Mouse (Mus musculus): ENCODE results near the gene Ece1. TPM values are rescaled to one million over a fixed set of nuclear protein-coding genes. Genes with fewer than 3 reads are reported as not detected.

Ece1 gene
- polyA plus RNA-seq, 1 experiment from 2014 or later: 74.6 TPM

DNA sequence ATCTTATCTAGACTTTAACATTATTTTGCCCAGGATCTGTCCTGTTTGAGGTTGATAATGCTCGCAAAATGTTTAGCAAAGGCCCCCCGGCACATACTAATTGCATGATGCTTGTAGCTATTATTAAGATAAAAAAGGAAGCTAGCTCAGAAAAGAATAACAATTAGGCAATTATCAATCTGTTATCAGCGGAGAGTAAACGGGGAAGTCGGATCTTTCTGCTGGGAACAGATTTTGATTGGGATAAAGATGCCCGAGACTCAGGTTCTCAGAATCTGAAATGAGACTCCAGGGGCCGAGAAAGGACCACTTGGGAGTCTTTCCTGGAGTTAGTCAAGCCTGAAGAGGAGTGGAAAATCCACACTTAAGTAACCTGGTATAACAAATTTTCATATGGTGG is 129.2 kb downstream of the Ece1 start:
- H3K27me3 ChIP-seq: peaks cover 7% of the 10 kb centered on the region
- H3K4me3 ChIP-seq (replicated peaks): no peak overlapping the region
- ATAC-seq (ENCODE audit: insufficient number of reproducible peaks, low FRiP score, low TSS enrichment, low read depth): no peak
- H3K9ac ChIP-seq: no peak overlapping the region
- H3K36me3 ChIP-seq: peaks cover 3% of the 10 kb centered on the region
- H3K4me2 ChIP-seq (replicated peaks): no peak overlapping the region
- no peak overlapping the region for H3K27ac ChIP-seq (replicated peaks)
- H3K4me1 ChIP-seq: peaks cover 28% of the 10 kb centered on the region
- H3K9me3 ChIP-seq (replicated peaks): 0 out of 2 replicates have a peak, but pooled peaks cover 4% of the 10 kb centered on the region
- 68% methylated on average over 7 of the region's 7 CpGs for WGBS

- WGBS: 2% methylated on average over 39 of the region's 39 CpGs
- peak; percentile 52 for ATAC-seq (ENCODE audit: insufficient number of reproducible peaks, low FRiP score, low TSS enrichment, low read depth)
- Histone ChIP-seq H3K9me3 (replicated peaks) (0 out of 2 replicates have a peak, but pooled peaks cover 4% of the 10 kb centered on the region), H3K4me3 (replicated peaks) (peak within 1 kb of the TSS; percentile 92), H3K27me3 (peaks cover 7% of the 10 kb centered on the region), H3K36me3 (peaks cover 14% of the 10 kb centered on the region), H3K4me2 (replicated peaks) (peak within 1 kb of the TSS; percentile 74), H3K27ac (replicated peaks) (peak within 1 kb of the TSS; percentile 95), H3K4me1 (peaks cover 34% of the 10 kb centered on the region), H3K9ac (peak within 1 kb of the TSS; percentile 96)
Observed at GRCm38 (mm10) chr4:137992890-137993289, 130.9 kb downstream of the Ece1 start, which contains the start of gene Eif4g3. Gene Eif4g3, plus strand, starts transcription at chr4:137993022.

DNA sequence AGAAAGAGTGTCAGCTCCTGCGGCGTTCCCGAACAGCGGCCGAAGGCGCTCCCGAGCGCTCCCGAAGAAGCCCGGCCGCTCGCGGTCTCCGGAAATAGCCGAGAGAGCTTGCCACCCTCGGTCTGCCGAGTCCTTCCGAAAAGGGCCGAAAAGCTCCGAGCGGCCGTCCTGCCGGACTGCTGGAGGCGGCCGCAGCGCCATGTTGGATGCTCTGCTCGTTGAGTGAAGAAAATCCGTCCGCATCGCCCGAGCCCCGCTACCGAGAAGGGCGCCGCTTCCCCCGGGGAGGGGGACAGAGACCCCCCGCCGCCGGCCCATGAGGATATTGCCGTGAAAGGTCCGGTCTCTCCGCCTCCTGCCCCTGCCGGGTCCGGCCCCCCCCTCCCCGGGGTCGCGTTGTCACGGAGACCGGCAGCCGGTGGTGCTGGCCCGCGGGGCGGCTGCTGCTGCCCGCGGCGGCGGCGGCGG is 131.3 kb downstream of the Ece1 start:
- Histone ChIP-seq H3K4me3 (replicated peaks) (peak overlapping the region; percentile 92), H3K27ac (replicated peaks) (peak overlapping the region; percentile 95), H3K4me1 (peaks cover 34% of the 10 kb centered on the region), H3K36me3 (peaks cover 18% of the 10 kb centered on the region), H3K4me2 (replicated peaks) (peak overlapping the region; percentile 74), H3K9ac (peak overlapping the region; percentile 96), H3K9me3 (replicated peaks) (0 out of 2 replicates have a peak, but pooled peaks cover 4% of the 10 kb centered on the region), H3K27me3 (peaks cover 7% of the 10 kb centered on the region)
- under 1% methylated on average over 44 of the region's 59 CpGs for WGBS
- ATAC-seq (ENCODE audit: insufficient number of reproducible peaks, low FRiP score, low TSS enrichment, low read depth): peak; percentile 94

GRCm38 (mm10) chr4:137993821-137994561 is 132.0 kb downstream of the Ece1 start:
- Histone ChIP-seq H3K4me1 (peaks cover 34% of the 10 kb centered on the region), H3K9me3 (replicated peaks) (0 out of 2 replicates have a peak, but pooled peaks cover 4% of the 10 kb centered on the region), H3K9ac (peak overlapping the region; percentile 96), H3K36me3 (peaks cover 25% of the 10 kb centered on the region), H3K27me3 (peaks cover 7% of the 10 kb centered on the region), H3K4me3 (replicated peaks) (peak overlapping the region; percentile 92), H3K4me2 (replicated peaks) (peak overlapping the region; percentile 74), H3K27ac (replicated peaks) (peak overlapping the region; percentile 95)
- no peak for ATAC-seq (ENCODE audit: insufficient number of reproducible peaks, low FRiP score, low TSS enrichment, low read depth)
- under 1% methylated on average over 44 of the region's 60 CpGs for WGBS

DNA sequence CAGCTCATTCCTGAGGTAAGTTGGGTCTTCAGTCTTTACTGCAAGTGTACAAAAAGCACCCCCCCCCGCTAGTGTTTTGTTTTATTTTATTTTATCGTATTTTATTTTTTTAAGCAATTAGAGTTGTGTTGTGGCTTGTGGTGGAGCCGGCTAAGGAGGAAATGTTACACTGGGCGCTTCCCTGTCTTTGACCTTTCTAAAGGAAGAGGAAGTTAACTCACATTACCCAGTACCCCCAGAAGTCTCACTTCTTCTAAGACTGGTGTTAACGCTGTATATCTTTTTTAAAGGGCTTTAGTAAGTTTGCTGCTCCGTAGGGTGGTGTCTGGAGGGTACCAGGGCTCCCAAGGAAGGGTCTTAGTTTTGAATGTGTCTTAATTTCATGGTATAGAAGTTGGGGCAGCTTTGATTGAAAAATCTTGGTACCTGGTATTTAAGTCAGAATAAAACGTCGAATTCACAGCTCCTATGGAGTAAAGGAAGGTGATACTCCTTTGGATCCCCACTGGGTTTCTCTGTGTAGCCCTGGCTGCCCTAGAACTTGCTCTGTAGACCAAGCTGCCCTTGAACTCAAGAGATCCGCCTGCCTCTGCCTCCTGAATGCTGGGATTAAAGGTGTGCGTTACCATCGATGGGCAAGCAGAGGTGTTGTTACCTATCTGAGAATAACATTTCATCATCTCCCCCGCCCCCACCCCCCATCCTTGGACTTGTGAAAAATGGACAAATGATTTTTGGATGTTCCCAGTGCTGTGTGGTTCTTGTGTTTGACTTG is 132.7 kb downstream of the Ece1 start:
- Histone ChIP-seq H3K27me3 (peaks cover 7% of the 10 kb centered on the region), H3K4me2 (replicated peaks) (peak overlapping the region; percentile 74), H3K4me3 (replicated peaks) (peak overlapping the region; percentile 92), H3K4me1 (peaks cover 33% of the 10 kb centered on the region), H3K9ac (peak overlapping the region; percentile 96), H3K27ac (replicated peaks) (no peak overlapping the region; the same call in 1 of the 2 replicates), H3K36me3 (peaks cover 32% of the 10 kb centered on the region), H3K9me3 (replicated peaks) (0 out of 2 replicates have a peak, but pooled peaks cover 4% of the 10 kb centered on the region)
- ATAC-seq (ENCODE audit: insufficient number of reproducible peaks, low FRiP score, low TSS enrichment, low read depth): no peak
- WGBS: 43% methylated on average over 12 of the region's 12 CpGs

DNA sequence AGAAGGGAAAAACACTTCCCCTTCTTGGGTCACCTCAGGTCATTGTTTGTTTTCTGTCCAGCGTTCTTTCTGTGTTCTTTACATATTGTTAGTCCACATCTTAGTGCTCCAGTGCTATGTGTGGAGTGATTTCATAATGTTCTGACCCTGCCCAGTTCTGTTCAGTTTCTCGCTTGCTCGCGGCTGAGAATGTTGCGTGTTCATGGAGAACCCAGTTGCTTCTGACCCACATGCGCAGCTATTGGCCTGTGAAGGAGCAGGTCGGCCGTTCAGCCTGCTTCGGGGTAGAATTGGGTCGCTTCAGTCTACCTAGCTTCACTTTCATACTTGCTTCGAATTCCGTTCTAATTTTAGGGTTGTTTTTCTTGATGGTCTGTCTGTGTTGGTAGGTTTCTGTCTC is 133.4 kb downstream of the Ece1 start:
- Histone ChIP-seq H3K36me3 (peaks cover 36% of the 10 kb centered on the region), H3K27me3 (peaks cover 7% of the 10 kb centered on the region), H3K4me1 (peaks cover 34% of the 10 kb centered on the region), H3K4me3 (replicated peaks) (peak overlapping the region; percentile 92), H3K4me2 (replicated peaks) (peak overlapping the region; percentile 74), H3K9me3 (replicated peaks) (0 out of 2 replicates have a peak, but pooled peaks cover 4% of the 10 kb centered on the region), H3K27ac (replicated peaks) (no peak overlapping the region), H3K9ac (no peak overlapping the region)
- 69% methylated on average over 12 of the region's 12 CpGs for WGBS
- ATAC-seq (ENCODE audit: insufficient number of reproducible peaks, low FRiP score, low TSS enrichment, low read depth): no peak

DNA sequence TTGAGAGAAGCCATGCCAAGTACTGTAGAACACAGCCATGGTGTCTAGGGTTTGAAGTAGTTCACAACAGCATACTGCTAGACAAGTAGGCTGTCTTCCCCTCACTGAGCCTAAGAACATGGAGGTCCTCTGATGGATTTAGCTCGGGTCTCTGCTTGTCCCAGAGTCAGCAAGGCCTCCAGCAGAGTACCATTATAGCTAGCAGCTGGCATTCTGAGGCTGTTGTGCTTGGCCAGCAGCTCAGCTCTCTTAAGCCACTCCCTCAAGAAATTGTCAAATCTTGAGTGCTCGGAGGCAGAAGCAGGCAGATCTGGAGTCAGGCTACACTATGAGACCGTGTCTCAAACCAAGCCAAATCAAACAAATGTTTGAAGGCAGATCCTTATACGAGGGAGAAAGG is 136.2 kb downstream of the Ece1 start:
- no peak overlapping the region for H3K27ac ChIP-seq (replicated peaks)
- WGBS: 57% methylated on average over 4 of the region's 4 CpGs
- no peak for ATAC-seq (ENCODE audit: insufficient number of reproducible peaks, low FRiP score, low TSS enrichment, low read depth)
- H3K4me3 ChIP-seq (replicated peaks): no peak overlapping the region
- no peaks in the 10 kb centered on the region for H3K27me3 ChIP-seq
- no peaks in the 10 kb centered on the region for H3K9me3 ChIP-seq (replicated peaks)
- peaks cover 45% of the 10 kb centered on the region for H3K36me3 ChIP-seq
- H3K4me1 ChIP-seq: peaks cover 35% of the 10 kb centered on the region
- no peak overlapping the region for H3K4me2 ChIP-seq (replicated peaks)
- no peak overlapping the region for H3K9ac ChIP-seq

DNA sequence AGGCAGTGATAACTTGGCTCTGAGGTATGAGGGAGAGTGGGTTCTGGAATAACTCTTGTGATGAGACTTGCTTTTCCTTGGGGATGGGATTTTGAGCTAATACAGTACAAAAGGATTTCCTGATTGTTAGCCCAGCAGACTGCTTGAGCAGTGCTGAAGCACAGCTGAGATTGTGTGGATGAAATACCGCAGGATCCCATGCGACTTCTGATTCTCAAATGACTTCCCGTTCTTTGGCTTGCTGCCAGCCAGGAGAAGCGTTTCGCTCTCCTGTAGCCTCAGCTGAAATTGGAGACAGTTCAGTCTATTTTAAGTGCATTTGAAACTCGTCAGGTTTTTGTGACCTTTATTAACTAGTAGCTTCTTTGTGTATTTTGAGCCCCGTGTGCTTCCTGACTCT is 138.6 kb downstream of the Ece1 start:
- Histone ChIP-seq H3K4me1 (peaks cover 23% of the 10 kb centered on the region), H3K36me3 (peaks cover 54% of the 10 kb centered on the region), H3K4me2 (replicated peaks) (no peak overlapping the region), H3K9ac (no peak overlapping the region), H3K27ac (replicated peaks) (0 out of 2 replicates have a peak overlapping the region, but pooled peaks have one; percentile 12), H3K27me3 (no peaks in the 10 kb centered on the region), H3K9me3 (replicated peaks) (no peaks in the 10 kb centered on the region), H3K4me3 (replicated peaks) (no peak overlapping the region)
- peak; percentile 55; the same call in 1 of the 2 replicates for ATAC-seq (ENCODE audit: insufficient number of reproducible peaks, low FRiP score, low TSS enrichment, low read depth)
- 11% methylated on average over 7 of the region's 7 CpGs for WGBS

- Histone ChIP-seq H3K4me2 (replicated peaks) (no peak overlapping the region), H3K4me1 (peaks cover 12% of the 10 kb centered on the region), H3K4me3 (replicated peaks) (no peak overlapping the region), H3K27ac (replicated peaks) (no peak overlapping the region), H3K9me3 (replicated peaks) (no peaks in the 10 kb centered on the region), H3K36me3 (peaks cover 49% of the 10 kb centered on the region), H3K27me3 (no peaks in the 10 kb centered on the region), H3K9ac (no peak overlapping the region)
- ATAC-seq (ENCODE audit: insufficient number of reproducible peaks, low FRiP score, low TSS enrichment, low read depth): no peak
- 82% methylated on average over 11 of the region's 11 CpGs for WGBS
Observed at GRCm38 (mm10) chr4:138003909-138004610, 142.0 kb downstream of the Ece1 start.

DNA sequence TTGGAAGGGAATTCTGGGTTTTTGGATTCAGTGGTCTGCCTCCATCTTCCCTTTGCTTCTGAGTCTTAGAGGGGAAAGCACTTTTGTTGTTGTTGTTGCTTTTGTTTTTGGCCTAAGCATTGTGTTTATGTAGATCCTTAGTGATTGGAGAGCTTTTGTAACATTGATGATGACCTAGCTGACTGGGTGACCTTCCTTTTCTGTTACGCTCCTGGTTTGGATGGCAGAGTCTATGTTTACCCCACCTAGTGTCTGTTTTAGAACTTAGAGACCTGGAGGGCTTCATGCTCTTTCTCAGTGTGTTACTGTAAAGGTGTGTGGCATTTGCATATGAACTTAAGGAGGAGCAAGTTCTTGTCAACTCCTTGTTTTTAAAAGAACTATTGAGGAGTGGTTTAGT is 143.7 kb downstream of the Ece1 start:
- Histone ChIP-seq H3K27me3 (no peaks in the 10 kb centered on the region), H3K27ac (replicated peaks) (no peak overlapping the region), H3K9ac (no peak overlapping the region), H3K4me1 (peaks cover 4% of the 10 kb centered on the region; the same call in 1 of the 2 replicates), H3K4me3 (replicated peaks) (no peak overlapping the region), H3K9me3 (replicated peaks) (no peaks in the 10 kb centered on the region), H3K36me3 (peaks cover 44% of the 10 kb centered on the region), H3K4me2 (replicated peaks) (no peak overlapping the region)
- ATAC-seq (ENCODE audit: insufficient number of reproducible peaks, low FRiP score, low TSS enrichment, low read depth): no peak
- 83% methylated on average over 1 of the region's 1 CpGs for WGBS

All from embryonic facial prominence, embryonic 15.5 days (tissue).